ENCODE assay signal across 8 mouse cellular contexts in genomic region chr9:52940964-52941636, GRCm38 (mm10).
DNase-seq lines count a peak whose midpoint lies in the region; ATAC-seq lines count a peak whose summit lies in the region.

No protein-coding gene starts in this region.

- peak overlapping the region; percentile 37; the same call in 1 of the 2 replicates for H3K27ac ChIP-seq in limb, embryonic 12.5 days
- H3K27ac ChIP-seq in neural tube, embryonic 14.5 days (ENCODE audit: low read depth, low read length), result no peak overlapping the region
- H3K27ac ChIP-seq in liver, embryonic 12.5 days, result no peak overlapping the region

- H3K4me2 ChIP-seq in limb, embryonic 12.5 days, result no peak overlapping the region
- H3K4me2 ChIP-seq in neural tube, embryonic 14.5 days (ENCODE audit: low read depth, low read length), result no peak overlapping the region
- no peak overlapping the region for H3K4me2 ChIP-seq in liver, embryonic 12.5 days

- peaks cover 18% of the 10 kb centered on the region for H3K4me1 ChIP-seq in limb, embryonic 12.5 days (replicated peaks)
- no peaks in the 10 kb centered on the region for H3K4me1 ChIP-seq in neural tube, embryonic 14.5 days (ENCODE audit: control insufficient read depth, insufficient read depth, low read length)
- H3K4me1 ChIP-seq in liver, embryonic 12.5 days, result no peaks in the 10 kb centered on the region

- DNase-seq in cerebellum, adult 18-20 months, result peak; percentile 9 to 40
- no peak for DNase-seq in cerebellum, adult 11 months
- DNase-seq in right cerebral cortex, postnatal 10 days (ENCODE audit: low spot score in 2 of 2), result peak; percentile 52 to 56
- DNase-seq in right cerebral cortex, postnatal 25 days, result no peak
- no peak for DNase-seq in gastrocnemius, adult 8-10 months (ENCODE audit: low spot score in 2 of 2)

- no peak overlapping the region for H3K4me3 ChIP-seq in limb, embryonic 12.5 days (replicated peaks)
- H3K4me3 ChIP-seq in neural tube, embryonic 14.5 days (ENCODE audit: low read depth, low read length), result no peak overlapping the region
- H3K4me3 ChIP-seq in liver, embryonic 12.5 days, result no peak overlapping the region

- no peak overlapping the region for H3K9ac ChIP-seq in limb, embryonic 12.5 days (replicated peaks)
- H3K9ac ChIP-seq in neural tube, embryonic 14.5 days (replicated peaks; ENCODE audit: low read depth, low read length), result no peak overlapping the region
- no peak overlapping the region for H3K9ac ChIP-seq in liver, embryonic 12.5 days

- ATAC-seq in limb, embryonic 12.5 days (ENCODE audit: insufficient number of reproducible peaks, insufficient read depth, low FRiP score, low TSS enrichment, low read depth), result peak; percentile 63
- ATAC-seq in neural tube, embryonic 14.5 days (ENCODE audit: low read depth), result peak; percentile 72; the same call in 1 of the 2 replicates
- ATAC-seq in liver, embryonic 12.5 days, result no peak

- H3K36me3 ChIP-seq in limb, embryonic 12.5 days, result no peaks in the 10 kb centered on the region
- no peaks in the 10 kb centered on the region for H3K36me3 ChIP-seq in neural tube, embryonic 14.5 days (ENCODE audit: control insufficient read depth, insufficient read depth, low read length)
- no peaks in the 10 kb centered on the region for H3K36me3 ChIP-seq in liver, embryonic 12.5 days

- WGBS in limb, embryonic 12.5 days, result 34% methylated on average over 11 of the region's 11 CpGs
- WGBS in neural tube, embryonic 14.5 days, result 30% methylated on average over 11 of the region's 11 CpGs
- 48% methylated on average over 11 of the region's 11 CpGs for WGBS in liver, embryonic 12.5 days (ENCODE audit: insufficient replicate concordance)

- H3K27me3 ChIP-seq in limb, embryonic 12.5 days, result no peaks in the 10 kb centered on the region
- no peaks in the 10 kb centered on the region for H3K27me3 ChIP-seq in neural tube, embryonic 14.5 days (ENCODE audit: control insufficient read depth, insufficient read depth, low read length)
- H3K27me3 ChIP-seq in liver, embryonic 12.5 days (replicated peaks), result no peaks in the 10 kb centered on the region

- peaks cover 5% of the 10 kb centered on the region; the same call in 1 of the 2 replicates for H3K9me3 ChIP-seq in limb, embryonic 12.5 days
- no peaks in the 10 kb centered on the region for H3K9me3 ChIP-seq in neural tube, embryonic 14.5 days (ENCODE audit: control insufficient read depth, low read length)
- no peaks in the 10 kb centered on the region for H3K9me3 ChIP-seq in liver, embryonic 12.5 days (replicated peaks)

Comparison
In these comparisons a context has a peak if more than half of its experiments do, and no peak if none do; other contexts are left out.
1. DNase-seq: peak in cerebellum, adult 18-20 months (2 of 2) and right cerebral cortex, postnatal 10 days (2 of 2); none in cerebellum, adult 11 months (single experiment), right cerebral cortex, postnatal 25 days (single experiment) and gastrocnemius, adult 8-10 months (0 of 2).